Mouse (Mus musculus): ENCODE measurements at regions not wholly inside any gene's neighbourhood (a gene's known extent, or its start where the extent isn't known, plus 50 kb on each side); places are given as distances from the start of the nearest gene placed in this dataset.

DNA sequence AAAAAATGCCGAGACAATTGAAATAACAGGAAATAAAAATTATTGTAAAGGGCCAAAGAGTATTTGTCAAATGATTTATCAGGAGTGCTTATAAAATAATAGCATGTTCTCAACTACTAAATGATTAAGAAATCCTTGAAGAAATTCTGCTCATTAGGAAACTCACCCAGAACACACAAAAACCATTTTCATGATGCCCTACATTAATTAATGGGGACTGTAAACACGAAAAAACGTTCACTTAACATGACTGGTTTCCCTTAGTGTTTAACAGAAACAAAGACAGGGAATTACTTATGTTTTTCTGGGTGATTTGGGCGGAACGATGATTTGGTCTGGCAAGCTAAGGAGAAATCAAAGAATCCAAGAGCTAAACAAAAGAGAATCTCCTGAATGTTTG is 278.1 kb downstream of the Tox3 start:
- no peak for DNase-seq
- WGBS: 63% methylated on average over 5 of the region's 5 CpGs
- Histone ChIP-seq H3K27me3 (ENCODE audit: control insufficient read depth, insufficient read depth, low read length) (no peaks in the 10 kb centered on the region), H3K27ac (no peak overlapping the region), H3K9ac (ENCODE audit: low read depth, low read length) (no peak overlapping the region), H3K4me1 (ENCODE audit: control insufficient read depth, insufficient read depth, low read length) (no peaks in the 10 kb centered on the region), H3K79me2 (replicated peaks; ENCODE audit: control insufficient read depth, insufficient read depth, low read length) (no peaks in the 10 kb centered on the region), H3K36me3 (ENCODE audit: control insufficient read depth, insufficient read depth, low read length) (no peaks in the 10 kb centered on the region), H3K4me3 (no peak overlapping the region)
- TF ChIP-seq POLR2A (IDR thresholded peaks at IDR 0.05; ENCODE audit: insufficient read depth, low read depth, low read length) (no peak), CTCF (IDR thresholded peaks at IDR 0.05) (no peak), EP300 (IDR thresholded peaks at IDR 0.05; ENCODE audit: insufficient read depth, low read depth, low read length) (no peak)
- intact Hi-C loops (cut with DNase I): no loop called here

DNA sequence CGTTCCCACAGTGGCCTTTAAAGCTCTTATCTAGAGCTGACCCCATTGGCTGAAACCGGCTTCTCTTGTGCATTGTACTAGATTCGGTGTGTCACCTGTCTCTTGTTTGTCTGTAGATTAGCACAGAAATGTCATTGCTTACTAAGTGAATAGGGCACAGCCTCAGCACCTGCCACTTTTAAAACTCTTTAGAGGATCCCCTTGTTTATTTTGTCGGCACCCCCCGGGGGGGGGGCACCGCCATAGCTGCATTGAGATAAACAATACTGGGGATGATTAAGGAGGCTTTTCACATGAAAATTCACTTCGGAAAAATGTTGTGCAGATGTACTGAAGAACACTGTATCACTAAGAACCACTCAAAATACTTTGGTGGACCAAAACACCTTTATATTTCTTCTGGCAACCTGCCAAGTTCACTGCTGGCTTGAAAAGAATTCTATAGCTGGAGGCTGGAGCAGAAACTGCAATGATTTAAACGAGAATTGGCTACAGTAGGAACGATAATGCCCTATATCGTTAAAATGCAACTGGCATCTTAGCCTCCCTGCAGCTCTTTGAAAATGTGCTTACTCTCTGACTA is 278.6 kb downstream of the Tox3 start:
- H3K79me2 ChIP-seq (replicated peaks; ENCODE audit: control insufficient read depth, insufficient read depth, low read length): no peaks in the 10 kb centered on the region
- H3K36me3 ChIP-seq (ENCODE audit: control insufficient read depth, insufficient read depth, low read length): no peaks in the 10 kb centered on the region
- H3K27ac ChIP-seq: no peak overlapping the region
- WGBS: 15% methylated on average over 10 of the region's 10 CpGs
- no peak overlapping the region for H3K4me3 ChIP-seq
- H3K9ac ChIP-seq (ENCODE audit: low read depth, low read length): no peak overlapping the region
- intact Hi-C loops (cut with DNase I): no loop called here
- TF ChIP-seq EP300 (IDR thresholded peaks at IDR 0.05; ENCODE audit: insufficient read depth, low read depth, low read length): no peak
- no peak for TF ChIP-seq POLR2A (IDR thresholded peaks at IDR 0.05; ENCODE audit: insufficient read depth, low read depth, low read length)
- no peak for TF ChIP-seq CTCF (IDR thresholded peaks at IDR 0.05)
- no peak for DNase-seq
- no peaks in the 10 kb centered on the region for H3K27me3 ChIP-seq (ENCODE audit: control insufficient read depth, insufficient read depth, low read length)
- no peaks in the 10 kb centered on the region for H3K4me1 ChIP-seq (ENCODE audit: control insufficient read depth, insufficient read depth, low read length)

DNA sequence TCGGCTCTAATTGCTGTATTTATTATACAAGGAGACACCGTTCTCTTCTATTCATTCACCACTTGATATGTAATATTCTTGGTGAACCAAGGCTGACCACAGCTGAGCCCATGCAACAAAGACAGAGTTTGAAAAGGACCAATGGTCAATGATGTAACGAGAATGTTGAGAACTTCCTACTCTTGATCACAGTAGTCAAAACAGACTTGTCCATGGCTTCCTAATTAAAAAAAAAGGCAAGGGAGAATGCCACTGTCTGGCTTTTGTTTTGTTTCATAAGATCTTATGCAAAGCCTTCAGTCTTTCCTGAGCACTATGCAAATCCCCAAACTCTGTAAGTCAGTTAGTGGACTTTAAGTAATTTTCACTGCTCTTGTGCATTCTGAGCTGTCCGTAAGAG is 279.7 kb downstream of the Tox3 start:
- no peaks in the 10 kb centered on the region for H3K27me3 ChIP-seq (ENCODE audit: control insufficient read depth, insufficient read depth, low read length)
- no peak overlapping the region for H3K4me3 ChIP-seq
- WGBS: 83% methylated on average over 4 of the region's 4 CpGs
- no peak for DNase-seq
- TF ChIP-seq EP300 (IDR thresholded peaks at IDR 0.05; ENCODE audit: insufficient read depth, low read depth, low read length): no peak
- no peaks in the 10 kb centered on the region for H3K36me3 ChIP-seq (ENCODE audit: control insufficient read depth, insufficient read depth, low read length)
- no peak overlapping the region for H3K9ac ChIP-seq (ENCODE audit: low read depth, low read length)
- H3K27ac ChIP-seq: no peak overlapping the region
- H3K79me2 ChIP-seq (replicated peaks; ENCODE audit: control insufficient read depth, insufficient read depth, low read length): no peaks in the 10 kb centered on the region
- no peaks in the 10 kb centered on the region for H3K4me1 ChIP-seq (ENCODE audit: control insufficient read depth, insufficient read depth, low read length)
- intact Hi-C loops (cut with DNase I): no loop called here

DNA sequence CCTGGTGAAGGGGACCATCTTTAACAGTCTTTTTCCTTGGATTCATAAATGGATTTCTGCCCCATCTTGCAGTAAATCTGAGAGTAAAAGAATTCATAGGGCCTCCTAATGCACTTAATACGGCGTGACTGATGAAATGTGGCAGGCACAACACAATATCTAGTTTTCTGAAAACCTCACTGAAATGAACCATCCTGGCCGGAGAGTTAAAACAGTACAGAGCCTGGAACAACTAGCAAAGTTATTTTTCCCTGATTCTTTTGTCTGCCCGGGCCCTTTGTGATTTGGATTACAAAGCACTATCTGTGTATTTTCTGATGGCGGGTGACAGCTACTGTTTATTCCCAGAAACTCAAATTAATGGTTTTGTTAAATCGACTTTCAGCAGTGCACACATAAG is 283.8 kb downstream of the Tox3 start:
- Histone ChIP-seq H3K4me3 (no peak overlapping the region), H3K27ac (no peak overlapping the region), H3K79me2 (replicated peaks; ENCODE audit: control insufficient read depth, insufficient read depth, low read length) (no peaks in the 10 kb centered on the region), H3K4me1 (ENCODE audit: control insufficient read depth, insufficient read depth, low read length) (no peaks in the 10 kb centered on the region), H3K9ac (ENCODE audit: low read depth, low read length) (no peak overlapping the region), H3K36me3 (ENCODE audit: control insufficient read depth, insufficient read depth, low read length) (no peaks in the 10 kb centered on the region), H3K27me3 (ENCODE audit: control insufficient read depth, insufficient read depth, low read length) (no peaks in the 10 kb centered on the region)
- intact Hi-C loops (cut with DNase I): no loop called here
- TF ChIP-seq CTCF (IDR thresholded peaks at IDR 0.05) (no peak), POLR2A (IDR thresholded peaks at IDR 0.05; ENCODE audit: insufficient read depth, low read depth, low read length) (no peak), EP300 (IDR thresholded peaks at IDR 0.05; ENCODE audit: insufficient read depth, low read depth, low read length) (no peak)
- no peak for DNase-seq
- 74% methylated on average over 6 of the region's 6 CpGs for WGBS

DNA sequence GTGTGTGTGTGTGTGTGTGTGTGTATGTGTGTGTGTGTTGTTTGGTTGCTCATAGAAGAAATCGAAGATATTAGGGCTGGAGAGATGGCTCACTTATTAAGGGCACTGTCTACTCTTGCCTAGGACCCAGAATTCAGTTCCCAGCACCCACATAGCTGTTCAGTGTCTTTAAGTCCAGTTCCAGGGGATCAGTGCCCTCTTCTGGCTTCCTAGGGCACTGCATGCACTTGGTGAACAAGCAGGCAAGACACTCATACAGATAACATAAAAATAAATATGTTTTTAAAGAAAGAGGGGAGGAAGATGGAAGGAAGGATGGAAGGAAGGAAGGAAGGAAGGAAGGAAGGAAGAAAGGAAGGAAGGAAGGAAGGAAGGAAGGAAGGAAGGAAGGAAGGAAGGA is 284.9 kb downstream of the Tox3 start:
- H3K4me1 ChIP-seq (ENCODE audit: control insufficient read depth, insufficient read depth, low read length): no peaks in the 10 kb centered on the region
- no peaks in the 10 kb centered on the region for H3K27me3 ChIP-seq (ENCODE audit: control insufficient read depth, insufficient read depth, low read length)
- 89% methylated on average over 1 of the region's 1 CpGs for WGBS
- H3K79me2 ChIP-seq (replicated peaks; ENCODE audit: control insufficient read depth, insufficient read depth, low read length): no peaks in the 10 kb centered on the region
- H3K27ac ChIP-seq: no peak overlapping the region
- DNase-seq: no peak
- no peaks in the 10 kb centered on the region for H3K36me3 ChIP-seq (ENCODE audit: control insufficient read depth, insufficient read depth, low read length)
- TF ChIP-seq EP300 (IDR thresholded peaks at IDR 0.05; ENCODE audit: insufficient read depth, low read depth, low read length): no peak
- peak; percentile 43 for TF ChIP-seq CTCF (IDR thresholded peaks at IDR 0.05)
- no peak overlapping the region for H3K9ac ChIP-seq (ENCODE audit: low read depth, low read length)
- intact Hi-C loops (cut with DNase I): no loop called here
- no peak overlapping the region for H3K4me3 ChIP-seq

DNA sequence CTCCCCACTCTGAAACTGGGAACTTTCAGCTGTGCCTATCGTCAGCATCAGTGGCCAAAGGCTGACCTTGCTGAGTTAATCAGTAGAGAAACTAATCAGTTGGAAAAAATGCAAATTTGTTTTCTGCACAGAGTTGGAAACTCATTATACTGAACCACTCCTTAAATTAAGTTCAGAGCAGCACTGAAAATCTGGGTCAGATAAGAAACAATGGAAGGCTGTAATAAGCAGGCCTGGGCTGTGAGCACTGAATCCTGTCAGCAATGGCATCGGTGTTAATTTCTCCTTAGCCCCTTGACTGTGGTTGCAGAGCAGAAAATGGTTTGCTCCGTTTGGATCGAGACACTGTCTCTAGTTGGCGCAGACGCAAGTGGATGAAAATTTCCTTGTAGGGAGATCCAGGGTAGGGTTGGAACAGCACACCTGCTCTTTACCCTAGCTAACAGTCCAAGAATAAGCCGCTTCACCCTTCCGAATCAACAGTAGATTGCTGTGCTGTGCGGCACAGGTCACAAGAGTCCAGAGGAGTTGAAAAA is 289.4 kb downstream of the Tox3 start:
- Histone ChIP-seq H3K79me2 (replicated peaks; ENCODE audit: control insufficient read depth, insufficient read depth, low read length) (no peaks in the 10 kb centered on the region), H3K9ac (ENCODE audit: low read depth, low read length) (no peak overlapping the region), H3K27me3 (ENCODE audit: control insufficient read depth, insufficient read depth, low read length) (no peaks in the 10 kb centered on the region), H3K27ac (no peak overlapping the region), H3K4me3 (no peak overlapping the region), H3K36me3 (ENCODE audit: control insufficient read depth, insufficient read depth, low read length) (no peaks in the 10 kb centered on the region), H3K4me1 (ENCODE audit: control insufficient read depth, insufficient read depth, low read length) (no peaks in the 10 kb centered on the region)
- 59% methylated on average over 9 of the region's 9 CpGs for WGBS
- no peak for DNase-seq
- TF ChIP-seq EP300 (IDR thresholded peaks at IDR 0.05; ENCODE audit: insufficient read depth, low read depth, low read length) (no peak), POLR2A (IDR thresholded peaks at IDR 0.05; ENCODE audit: insufficient read depth, low read depth, low read length) (no peak), CTCF (IDR thresholded peaks at IDR 0.05) (no peak)
- intact Hi-C loops (cut with DNase I): no loop called here
